Mouse (Mus musculus) ES-Bruce4 (cell line): ENCODE results near the gene Tfpi2.

Experiments used
- CTCF ChIP-seq: IDR thresholded peaks from one replicate; pipeline ENCODE4 v1.8.1; 2011; ENCODE audit warnings: low read depth, low read length
- EP300 ChIP-seq: IDR thresholded peaks from 2 replicates; pipeline ENCODE4 v1.6.1; 2011; ENCODE audit warnings: low read depth, low read length; ENCODE audit not compliant: insufficient read depth
- POLR2A ChIP-seq: IDR thresholded peaks from one replicate; pipeline ENCODE4 v1.8.1; 2011; ENCODE audit warnings: low read length; ENCODE audit not compliant: insufficient read depth

GRCm38 (mm10) chr6:3973679-3974078 is 15.0 kb downstream of the Tfpi2 start:
- TF ChIP-seq CTCF (no peak), POLR2A (no peak), EP300 (no peak)
